Mouse (Mus musculus): ENCODE measurements around the gene Alg14.
A peak's percentile ranks its signal among the peaks of the same experiment; 100 is the strongest.

Alg14 gene

GRCm38 (mm10) chr3:121338687-121339086 is 47.1 kb downstream of the Alg14 start:
- DNase-seq (ENCODE audit: low read depth): no peak

GRCm38 (mm10) chr3:121340321-121340761 is 48.8 kb downstream of the Alg14 start:
- no peak for DNase-seq (ENCODE audit: low read depth)

GRCm38 (mm10) chr3:121343224-121343623 is 51.7 kb downstream of the Alg14 start:
- DNase-seq (ENCODE audit: low read depth): peak; percentile 87

- peak; percentile 29 for DNase-seq (ENCODE audit: low read depth)
Measured at GRCm38 (mm10) chr3:121344056-121344945, 52.7 kb downstream of the Alg14 start.

- peak; percentile 72 for DNase-seq (ENCODE audit: low read depth)
Measured at GRCm38 (mm10) chr3:121344951-121345642, 53.5 kb downstream of the Alg14 start.

GRCm38 (mm10) chr3:121345643-121346000 is 54.0 kb downstream of the Alg14 start:
- DNase-seq (ENCODE audit: low read depth): no peak

GRCm38 (mm10) chr3:121346507-121347267 is 55.1 kb downstream of the Alg14 start:
- no peak for DNase-seq (ENCODE audit: low read depth)

- no peak for DNase-seq (ENCODE audit: low read depth)
Measured at GRCm38 (mm10) chr3:121348792-121349191, 57.2 kb downstream of the Alg14 start.

GRCm38 (mm10) chr3:121349334-121350169 is 58.0 kb downstream of the Alg14 start:
- DNase-seq (ENCODE audit: low read depth): no peak

- no peak for DNase-seq (ENCODE audit: low read depth)
Measured at GRCm38 (mm10) chr3:121351257-121351656, 59.7 kb downstream of the Alg14 start.

- DNase-seq (ENCODE audit: low read depth): no peak
Measured at GRCm38 (mm10) chr3:121354281-121354680, 62.7 kb downstream of the Alg14 start.

GRCm38 (mm10) chr3:121354861-121355470 is 63.4 kb downstream of the Alg14 start:
- no peak for DNase-seq (ENCODE audit: low read depth)

GRCm38 (mm10) chr3:121355569-121355968 is 64.0 kb downstream of the Alg14 start:
- no peak for DNase-seq (ENCODE audit: low read depth)

- DNase-seq (ENCODE audit: low read depth): no peak
Measured at GRCm38 (mm10) chr3:121356111-121356510, 64.5 kb downstream of the Alg14 start.

GRCm38 (mm10) chr3:121357030-121357429 is 65.5 kb downstream of the Alg14 start:
- no peak for DNase-seq (ENCODE audit: low read depth)

GRCm38 (mm10) chr3:121358285-121358684 is 66.7 kb downstream of the Alg14 start:
- DNase-seq (ENCODE audit: low read depth): no peak

GRCm38 (mm10) chr3:121358850-121359249 is 67.3 kb downstream of the Alg14 start:
- DNase-seq (ENCODE audit: low read depth): no peak

- DNase-seq (ENCODE audit: low read depth): no peak
Measured at GRCm38 (mm10) chr3:121359272-121359671, 67.7 kb downstream of the Alg14 start.

GRCm38 (mm10) chr3:121362002-121362401 is 70.4 kb downstream of the Alg14 start:
- no peak for DNase-seq (ENCODE audit: low read depth)

- no peak for DNase-seq (ENCODE audit: low read depth)
Measured at GRCm38 (mm10) chr3:121364388-121364787, 72.8 kb downstream of the Alg14 start.

GRCm38 (mm10) chr3:121365131-121365530 is 73.6 kb downstream of the Alg14 start:
- DNase-seq (ENCODE audit: low read depth): no peak
